Mouse (Mus musculus) neutrophil, adult 65 days (primary cell): ENCODE measurements around the gene Umodl1. TPM values are rescaled to one million over a fixed set of nuclear protein-coding genes. Genes with fewer than 3 reads are reported as not detected.

Experiments used
- total RNA-seq: library from RNA; stranded (reverse); gene quantifications from 2 replicates; pipeline ENCODE4 v1.2.4, GENCODE M21; 2023

Umodl1 gene
- total RNA-seq, result not detected in 2 replicates

GRCm38 (mm10) chr17:30954340-30954739, at the start of gene Umodl1:
Umodl1 (plus strand) TSS chr17:30954640.

DNA sequence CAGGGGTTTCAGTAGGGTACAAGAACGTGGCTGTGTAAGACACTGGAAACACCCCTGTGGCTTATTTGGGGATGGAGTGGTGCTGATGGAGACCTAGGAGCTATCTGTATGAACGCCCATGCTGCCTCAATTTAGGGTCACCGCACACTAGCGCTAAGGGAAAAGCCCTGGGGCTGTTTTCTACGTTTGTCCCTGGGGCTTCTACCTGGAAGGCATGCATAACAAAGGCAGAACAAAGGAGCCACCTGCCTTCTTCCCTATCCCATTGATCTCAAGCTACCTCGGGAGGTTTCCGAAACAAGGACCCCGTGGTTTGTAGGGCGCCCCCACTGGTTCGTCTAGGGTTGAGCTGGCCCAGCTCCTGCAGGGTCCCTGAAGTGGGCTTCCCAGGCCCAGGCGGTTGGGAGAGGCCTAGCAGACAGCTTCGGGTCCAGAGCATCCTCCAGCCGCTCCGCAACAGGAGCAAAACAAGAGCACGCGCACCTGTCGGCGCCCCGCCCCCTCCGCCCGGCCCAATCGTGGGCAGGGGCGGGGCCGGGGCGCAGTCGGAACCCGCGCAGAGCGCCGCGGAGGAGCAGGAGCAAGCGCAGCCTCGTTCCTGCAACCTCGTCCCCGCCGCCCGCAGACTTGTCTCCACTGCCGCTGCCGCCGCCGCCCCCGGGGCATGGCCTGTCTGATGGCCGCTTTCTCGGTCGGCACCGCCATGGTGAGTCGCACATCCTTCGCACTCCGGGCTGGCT, 102.9 kb downstream of the Umodl1 start, which contains the start of gene Abcg1:
Gene Abcg1 (plus strand): TSS at position 525 of the 740 bp plus-strand sequence.

Other genes with a start within 250 kb of the Umodl1 start
- not detected in 2 replicates for gene Glp1r, start 52.8 kb upstream of the Umodl1 start, total RNA-seq
- gene Abcg1, start 103.0 kb downstream of the Umodl1 start, total RNA-seq, result 64.8 and 82.2 TPM in 2 replicates
- not detected in 2 replicates for gene Tff3, start 175.0 kb downstream of the Umodl1 start, total RNA-seq
- gene Tff2, start 189.6 kb downstream of the Umodl1 start, total RNA-seq, result not detected in 2 replicates
- not detected in 2 replicates for gene Tff1, start 210.6 kb downstream of the Umodl1 start, total RNA-seq
- gene Tmprss3, start 244.3 kb downstream of the Umodl1 start, total RNA-seq, result 1.7 and 2.9 TPM in 2 replicates